Mouse (Mus musculus) CH12.LX (cell line): Measurements from ENCODE around the gene Adamtsl1. TPM values are rescaled to one million over a fixed set of nuclear protein-coding genes. Genes with fewer than 3 reads are reported as not detected.

Source experiments
- DNase-seq: peaks from one replicate; pipeline ENCODE4 v3.0.0-alpha.2; 2013; ENCODE audit errors: extremely low read depth
- H3K27ac ChIP-seq: 2 replicates; pipeline ENCODE4 v1.5.1; 2012; ENCODE audit warnings: low read depth, mild to moderate bottlenecking, control low read depth, moderate library complexity; ENCODE audit not compliant: insufficient read depth
- H3K27me3 ChIP-seq: replicated peaks from 2 replicates; pipeline ENCODE3; 2012; ENCODE audit warnings: inconsistent platforms
- H3K36me3 ChIP-seq, 2 experiments: replicated peaks in 1 of 2; 2 replicates each; pipeline versions ENCODE3 to v1.6.1; 2012; ENCODE audit warnings: inconsistent platforms in 1 of 2, low read length in 1 of 2, mild to moderate bottlenecking in 1 of 2, mixed read lengths in 1 of 2, moderate library complexity in 1 of 2; ENCODE audit not compliant: control insufficient read depth in 1 of 2, insufficient read depth in 1 of 2
- H3K4me1 ChIP-seq, 2 experiments: 2 replicates each; pipeline ENCODE4 v1.6.1; 2012; ENCODE audit warnings: inconsistent platforms in 1 of 2, moderate library complexity in 1 of 2; ENCODE audit not compliant: insufficient read depth in 2 of 2, control insufficient read depth in 1 of 2
- H3K4me2 ChIP-seq: 2 replicates; pipeline ENCODE4 v1.6.1; 2012; ENCODE audit warnings: low read depth, mild to moderate bottlenecking, control low read depth; ENCODE audit not compliant: poor library complexity, insufficient read depth, severe bottlenecking
- H3K4me3 ChIP-seq, 3 experiments: fragments of 150-350 bp in 1 of 3; sonication (generic) in 1 of 3; replicated peaks in 1 of 3; 2 replicates each; pipeline versions ENCODE3 to v1.5.1; 2011 to 2012; ENCODE audit warnings: low read depth in 2 of 3, low read length in 2 of 3, mild to moderate bottlenecking in 2 of 3, moderate library complexity in 2 of 3, control low read depth in 1 of 3, improper control_type of control experiment in 1 of 3, inconsistent platforms in 1 of 3, mixed read lengths in 1 of 3; ENCODE audit not compliant: poor library complexity in 1 of 3
- H3K79me2 ChIP-seq: replicated peaks from 2 replicates; pipeline ENCODE4 v1.6.1; 2012; ENCODE audit warnings: mild to moderate bottlenecking, moderate library complexity; ENCODE audit not compliant: control insufficient read depth, poor library complexity, insufficient read depth, severe bottlenecking; ENCODE audit errors: extremely low read depth
- H3K9ac ChIP-seq: 2 replicates; pipeline ENCODE4 v1.6.1; 2012; ENCODE audit warnings: low read depth, mild to moderate bottlenecking, control low read depth, moderate library complexity; ENCODE audit not compliant: insufficient read depth
- H3K9me3 ChIP-seq: replicated peaks from 2 replicates; pipeline ENCODE3; 2012; ENCODE audit warnings: low read length, inconsistent platforms, mixed read lengths
- BHLHE40 ChIP-seq: IDR thresholded peaks from 2 replicates; pipeline ENCODE4 v1.6.1; 2011; ENCODE audit warnings: mild to moderate bottlenecking, low read depth, low read length, improper control_type of control experiment
- CHD1 ChIP-seq: IDR thresholded peaks from 2 replicates; pipeline ENCODE4 v1.6.1; 2012; ENCODE audit warnings: low read depth, low read length, improper control_type of control experiment, inconsistent platforms
- CHD2 ChIP-seq: IDR thresholded peaks from 2 replicates; pipeline ENCODE4 v1.6.1; 2011; ENCODE audit warnings: low read length, improper control_type of control experiment
- CTCF ChIP-seq, 2 experiments: IDR thresholded peaks in 1 of 2; conservative IDR thresholded peaks in 1 of 2; 2 replicates each; pipeline ENCODE4 v1.5.1; 2011 to 2012; ENCODE audit warnings: low read depth in 2 of 2, low read length in 2 of 2, improper control_type of control experiment in 1 of 2, inconsistent platforms in 1 of 2, mild to moderate bottlenecking in 1 of 2, moderate library complexity in 1 of 2
- E2F4 ChIP-seq: IDR thresholded peaks from 2 replicates; pipeline ENCODE4 v1.6.1; 2011; ENCODE audit warnings: low read depth, low read length, improper control_type of control experiment; ENCODE audit not compliant: insufficient replicate concordance
- GABPA ChIP-seq: IDR thresholded peaks from 2 replicates; pipeline ENCODE4 v1.6.1; 2012; ENCODE audit warnings: low read depth, low read length, improper control_type of control experiment, inconsistent platforms; ENCODE audit not compliant: insufficient replicate concordance
- JUN ChIP-seq: IDR thresholded peaks from 2 replicates; pipeline ENCODE4 v1.6.1; 2011; ENCODE audit warnings: low read depth, mild to moderate bottlenecking, low read length, improper control_type of control experiment, moderate library complexity; ENCODE audit not compliant: insufficient read depth
- JUND ChIP-seq: conservative IDR thresholded peaks from 2 replicates; pipeline ENCODE4 v1.6.1; 2011; ENCODE audit warnings: low read depth, low read length, improper control_type of control experiment
- KAT2A ChIP-seq: IDR thresholded peaks from 2 replicates; pipeline ENCODE4 v1.6.1; 2012; ENCODE audit warnings: low read length, improper control_type of control experiment, inconsistent platforms; ENCODE audit not compliant: insufficient replicate concordance
- MXI1 ChIP-seq: IDR thresholded peaks from 2 replicates; pipeline ENCODE4 v1.6.1; 2011; ENCODE audit warnings: mild to moderate bottlenecking, low read depth, low read length, improper control_type of control experiment
- NRF1 ChIP-seq: IDR thresholded peaks from 2 replicates; pipeline ENCODE4 v1.6.1; 2014; ENCODE audit warnings: low read depth, mild to moderate bottlenecking, inconsistent platforms, low read length, improper control_type of control experiment, moderate library complexity
- PAX5 ChIP-seq: IDR thresholded peaks from 2 replicates; pipeline ENCODE4 v1.6.1; 2012; ENCODE audit warnings: low read length, inconsistent platforms, mixed read lengths
- POLR2AphosphoS2 ChIP-seq: IDR thresholded peaks from 2 replicates; pipeline ENCODE4 v1.6.1; 2011; ENCODE audit warnings: low read depth, low read length, improper control_type of control experiment
- RAD21 ChIP-seq: IDR thresholded peaks from 2 replicates; pipeline ENCODE4 v1.6.1; 2011; ENCODE audit warnings: low read depth, mild to moderate bottlenecking, low read length, improper control_type of control experiment, moderate library complexity
- RCOR1 ChIP-seq: conservative IDR thresholded peaks from 2 replicates; pipeline ENCODE4 v1.6.1; 2012; ENCODE audit warnings: low read depth, mild to moderate bottlenecking, inconsistent platforms, low read length, improper control_type of control experiment
- SIN3A ChIP-seq: IDR thresholded peaks from 2 replicates; pipeline ENCODE4 v1.6.1; 2012; ENCODE audit warnings: low read length, improper control_type of control experiment, inconsistent platforms
- TBP ChIP-seq: conservative IDR thresholded peaks from 2 replicates; pipeline ENCODE4 v1.6.1; 2011; ENCODE audit warnings: low read depth, low read length, improper control_type of control experiment
- TCF12 ChIP-seq: IDR thresholded peaks from 2 replicates; pipeline ENCODE4 v1.6.1; 2014; ENCODE audit warnings: low read depth, mild to moderate bottlenecking, inconsistent platforms, low read length, improper control_type of control experiment
- UBTF ChIP-seq: IDR thresholded peaks from 2 replicates; pipeline ENCODE4 v1.6.1; 2012; ENCODE audit warnings: low read depth, mild to moderate bottlenecking, inconsistent platforms, low read length, improper control_type of control experiment, moderate library complexity
- dilution Hi-C: fragments of 300-500 bp; cut with MboI; formaldehyde crosslinking; loops from 2 replicates; pipeline ENCODE4 v1.14.3; 2020; ENCODE audit warnings: low sequenced_read_pairs; ENCODE audit not compliant: extremely low pct_unique_long_range_greater_than_20kb, extremely low pct_ligation_motif_present
- in situ Hi-C: fragments of 300-500 bp; cut with MboI; formaldehyde crosslinking; loops from 3 replicates; pipeline ENCODE4 v1.14.3; 2019; ENCODE audit warnings: low sequenced_read_pairs, low pct_ligation_motif_present, low pct_unique_long_range_greater_than_20kb, mixed read lengths
- polyA plus RNA-seq: library from polyadenylated mRNA; unstranded; fragments of >175 nt; gene quantifications from 2 replicates; pipeline ENCODE4 v1.2.1, GENCODE M21; 2012; ENCODE audit warnings: low read depth; ENCODE audit not compliant: insufficient read length
- total RNA-seq, 2 experiments: library from RNA; depleted of rRNA; stranded (reverse); fragments of 300-350 nt in 1 of 2; fragments of >200 nt in 1 of 2; gene quantifications; 2 replicates each; pipeline ENCODE4 v1.2.3; 2012 to 2014

The Adamtsl1 gene
- total and polyA plus RNA-seq, 3 experiments: not detected

DNA sequence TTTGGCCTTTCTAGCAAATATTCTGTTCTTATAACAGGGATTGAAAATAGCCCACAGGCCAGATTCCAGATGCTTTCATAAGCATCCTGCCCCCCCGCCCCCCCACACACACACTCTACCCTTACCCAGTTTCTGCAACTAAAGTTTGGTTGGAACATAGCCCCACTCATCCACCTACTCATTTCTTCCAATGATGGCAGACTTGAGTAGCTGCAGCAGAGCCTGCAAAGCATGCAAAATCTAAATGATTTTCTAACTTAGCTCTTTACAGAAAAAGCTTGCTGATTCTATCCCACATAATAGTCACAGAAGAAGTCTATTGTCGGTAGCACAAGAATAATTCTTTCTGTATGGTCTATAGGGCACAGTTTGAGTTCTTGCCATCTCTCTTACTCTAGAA, 760.7 kb downstream of the Adamtsl1 start:
- TF ChIP-seq POLR2AphosphoS2: no peak
- no peak for TF ChIP-seq PAX5
- TF ChIP-seq SIN3A: no peak
- no peak for TF ChIP-seq CHD1
- no peak for TF ChIP-seq NRF1
- no peak for TF ChIP-seq CTCF (conservative IDR thresholded peaks at IDR 0.05 in 1 of 2, IDR thresholded peaks at IDR 0.05 in 1 of 2; ENCODE audit: low read depth in 2 of 2, low read length in 2 of 2)
- TF ChIP-seq CHD2: no peak
- TF ChIP-seq E2F4: no peak
- no peak for TF ChIP-seq JUN
- TF ChIP-seq JUND: no peak
- TF ChIP-seq GABPA: no peak
- no peak for TF ChIP-seq RAD21
- TF ChIP-seq TCF12: no peak
- no peak for TF ChIP-seq RCOR1
- TF ChIP-seq, all 38 proteins: peak for 0
- dilution Hi-C loops: no loop called here
- no peaks in the 10 kb centered on the region for H3K36me3 ChIP-seq
- in situ Hi-C loops: no loop called here
- no peaks in the 10 kb centered on the region for H3K27me3 ChIP-seq
- H3K4me2 ChIP-seq: no peak overlapping the region
- no peak overlapping the region for H3K4me3 ChIP-seq
- no peak for DNase-seq
- H3K27ac ChIP-seq: no peak overlapping the region
- no peaks in the 10 kb centered on the region for H3K4me1 ChIP-seq
- H3K9ac ChIP-seq: no peak overlapping the region
- H3K79me2 ChIP-seq: no peaks in the 10 kb centered on the region
- no peaks in the 10 kb centered on the region for H3K9me3 ChIP-seq

- in situ Hi-C loops: no loop called here
- H3K36me3 ChIP-seq: no peaks in the 10 kb centered on the region
- TF ChIP-seq MXI1 (no peak), JUN (no peak), CHD2 (no peak), RAD21 (no peak), E2F4 (no peak), CTCF (conservative IDR thresholded peaks at IDR 0.05 in 1 of 2, IDR thresholded peaks at IDR 0.05 in 1 of 2; ENCODE audit: low read depth in 2 of 2, low read length in 2 of 2) (no peak), TBP (no peak), UBTF (no peak), KAT2A (no peak), BHLHE40 (no peak)
- TF ChIP-seq, all 38 proteins: peak for 0
- no peaks in the 10 kb centered on the region for H3K9me3 ChIP-seq
- no peak overlapping the region for H3K4me2 ChIP-seq
- H3K27ac ChIP-seq: no peak overlapping the region
- DNase-seq: no peak
- dilution Hi-C loops: no loop called here
- no peak overlapping the region for H3K4me3 ChIP-seq
- no peaks in the 10 kb centered on the region for H3K79me2 ChIP-seq
- no peaks in the 10 kb centered on the region for H3K4me1 ChIP-seq
- no peaks in the 10 kb centered on the region for H3K27me3 ChIP-seq
- H3K9ac ChIP-seq: no peak overlapping the region
Observed at GRCm38 (mm10) chr4:86276021-86276813, 762.2 kb downstream of the Adamtsl1 start.
